17 mouse cellular contexts compared by ENCODE assay signal in genomic region chr8:127914086-127914485, GRCm38 (mm10).
A peak's percentile ranks its signal among the peaks of the same experiment; 100 is the strongest.
DNase-seq lines count a peak whose midpoint lies in the region; ATAC-seq lines count a peak whose summit lies in the region.
"Had no signal": no experiment of that assay in that cellular context is flagged by ENCODE, and none has a peak within 500 bp of the region (broad histone marks: within the 10 kb centered on the region; RNA-seq: fewer than 3 reads in every experiment).

No protein-coding gene starts in this region.

- H3K9me3 ChIP-seq in kidney, embryonic 14.5 days (ENCODE audit: control insufficient read depth, low read length): no peaks in the 10 kb centered on the region
- H3K9me3 ChIP-seq in hindbrain, embryonic 16.5 days (ENCODE audit: control insufficient read depth, low read length): no peaks in the 10 kb centered on the region
- H3K9me3 ChIP-seq: forebrain, embryonic 10.5 days; hindbrain, embryonic 13.5 days; midbrain, embryonic 13.5 days; neural tube, embryonic 13.5 days had no signal

- H3K9ac ChIP-seq in kidney, embryonic 14.5 days (ENCODE audit: low read depth, low read length): no peak overlapping the region
- H3K9ac ChIP-seq in hindbrain, embryonic 16.5 days (ENCODE audit: low read depth, low read length): no peak overlapping the region
- H3K9ac ChIP-seq: hindbrain, embryonic 13.5 days; midbrain, embryonic 13.5 days; neural tube, embryonic 13.5 days had no signal

- 0 out of 2 replicates have a peak, but pooled peaks cover 6% of the 10 kb centered on the region for H3K4me1 ChIP-seq in kidney, embryonic 14.5 days (ENCODE audit: control insufficient read depth, insufficient read depth, low read length)
- peaks cover 5% of the 10 kb centered on the region for H3K4me1 ChIP-seq in hindbrain, embryonic 16.5 days (ENCODE audit: control insufficient read depth, insufficient read depth, low read depth, low read length)
- H3K4me1 ChIP-seq: forebrain, embryonic 10.5 days had no signal

- no peaks in the 10 kb centered on the region for H3K36me3 ChIP-seq in kidney, embryonic 14.5 days (ENCODE audit: control insufficient read depth, insufficient read depth, low read length)
- H3K36me3 ChIP-seq in hindbrain, embryonic 16.5 days (ENCODE audit: control insufficient read depth, insufficient read depth, low read length): no peaks in the 10 kb centered on the region
- H3K36me3 ChIP-seq: forebrain, embryonic 10.5 days; hindbrain, embryonic 13.5 days; midbrain, embryonic 13.5 days; neural tube, embryonic 13.5 days had no signal

- H3K27ac ChIP-seq in kidney, embryonic 14.5 days (ENCODE audit: low read depth, low read length): no peak overlapping the region
- no peak overlapping the region for H3K27ac ChIP-seq in hindbrain, embryonic 16.5 days (ENCODE audit: low read depth, low read length)
- H3K27ac ChIP-seq: forebrain, embryonic 10.5 days; hindbrain, embryonic 13.5 days; midbrain, embryonic 13.5 days; neural tube, embryonic 13.5 days had no signal

- WGBS in kidney, embryonic 14.5 days: 66% methylated on average over 3 of the region's 3 CpGs
- 73% methylated on average over 3 of the region's 3 CpGs for WGBS in hindbrain, embryonic 16.5 days

- no peak overlapping the region for H3K4me3 ChIP-seq in kidney, embryonic 14.5 days (ENCODE audit: low read length)
- H3K4me3 ChIP-seq in hindbrain, embryonic 16.5 days (ENCODE audit: low read length): no peak overlapping the region
- H3K4me3 ChIP-seq: forebrain, embryonic 10.5 days; hindbrain, embryonic 13.5 days; midbrain, embryonic 13.5 days; neural tube, embryonic 13.5 days had no signal

- ATAC-seq in kidney, embryonic 14.5 days (ENCODE audit: low FRiP score, low TSS enrichment): no peak
- no peak for ATAC-seq in hindbrain, embryonic 16.5 days
- ATAC-seq: midbrain, embryonic 13.5 days had no signal

- H3K4me2 ChIP-seq in kidney, embryonic 14.5 days (replicated peaks; ENCODE audit: low read depth, low read length): no peak overlapping the region
- no peak overlapping the region for H3K4me2 ChIP-seq in hindbrain, embryonic 16.5 days (ENCODE audit: low read length)
- H3K4me2 ChIP-seq: hindbrain, embryonic 13.5 days; liver, embryonic 11.5 days; midbrain, embryonic 13.5 days; neural tube, embryonic 13.5 days had no signal

- intact Hi-C loops in heart, postnatal 25 days (cut with DNase I): loop anchor here (5.0 kb wide), 1 partner anchor 443 kb away; the partner anchor contains the start of gene Nrp1
- intact Hi-C loops in heart, postnatal 10 days (cut with DNase I): no loop called here

- DNase-seq in heart, adult 11 months: peak; percentile 95
- DNase-seq in heart, postnatal 25 days (ENCODE audit: low spot score): no peak
- DNase-seq in gastrocnemius, postnatal 25 days: peak; percentile 37
- peak; percentile 55 to 56 for DNase-seq in heart, postnatal 10 days
- DNase-seq in right cerebral cortex, postnatal 25 days: peak; percentile 34
- no peak for DNase-seq in embryo, embryonic 9.5 days (ENCODE audit: extremely low spot score)
- DNase-seq: cerebellum, adult 2 months; kidney, adult 9 months; lung, postnatal 14 days; thymus, adult 2 months had no signal

- H3K27me3 ChIP-seq in kidney, embryonic 14.5 days (ENCODE audit: control insufficient read depth, insufficient read depth, low read length): no peaks in the 10 kb centered on the region
- no peaks in the 10 kb centered on the region for H3K27me3 ChIP-seq in hindbrain, embryonic 16.5 days (replicated peaks; ENCODE audit: control insufficient read depth, insufficient read depth, low read length)
- H3K27me3 ChIP-seq: hindbrain, embryonic 13.5 days; midbrain, embryonic 13.5 days; neural tube, embryonic 13.5 days had no signal

Comparison
In these comparisons a context has a peak if more than half of its experiments do, and no peak if none do; other contexts are left out.
1. DNase-seq: peak in heart, adult 11 months (single experiment), gastrocnemius, postnatal 25 days (single experiment), heart, postnatal 10 days (2 of 2) and right cerebral cortex, postnatal 25 days (single experiment); none in heart, postnatal 25 days (single experiment) and embryo, embryonic 9.5 days (single experiment).